Mouse (Mus musculus): ENCODE measurements around the gene Gm30737. TPM values are rescaled to one million over a fixed set of nuclear protein-coding genes. Genes with fewer than 3 reads are reported as not detected.

Gene Gm30737
- total RNA-seq (2023) = not detected in 4 replicates

GRCm38 (mm10) chrY:14400410-14400809, at the start of gene Gm30737:
Gm30737 (plus strand) TSS chrY:14400710.

Measured in B cell, adult 62 days (primary cell).